Mouse (Mus musculus): ENCODE data around the gene Stox2. TPM values are rescaled to one million over a fixed set of nuclear protein-coding genes. Genes with fewer than 3 reads are reported as not detected.
"Not testable (repeated sequence)": the region's sequence is repeated elsewhere in the genome, so short reads cannot be mapped to it uniquely, and the experiment has no call there.

Gene Stox2
- polyA plus RNA-seq (2016; fragmentation: Nextera tagmentation; extraction: Ambion mirVana): 20.0 and 25.1 TPM in 2 replicates

DNA sequence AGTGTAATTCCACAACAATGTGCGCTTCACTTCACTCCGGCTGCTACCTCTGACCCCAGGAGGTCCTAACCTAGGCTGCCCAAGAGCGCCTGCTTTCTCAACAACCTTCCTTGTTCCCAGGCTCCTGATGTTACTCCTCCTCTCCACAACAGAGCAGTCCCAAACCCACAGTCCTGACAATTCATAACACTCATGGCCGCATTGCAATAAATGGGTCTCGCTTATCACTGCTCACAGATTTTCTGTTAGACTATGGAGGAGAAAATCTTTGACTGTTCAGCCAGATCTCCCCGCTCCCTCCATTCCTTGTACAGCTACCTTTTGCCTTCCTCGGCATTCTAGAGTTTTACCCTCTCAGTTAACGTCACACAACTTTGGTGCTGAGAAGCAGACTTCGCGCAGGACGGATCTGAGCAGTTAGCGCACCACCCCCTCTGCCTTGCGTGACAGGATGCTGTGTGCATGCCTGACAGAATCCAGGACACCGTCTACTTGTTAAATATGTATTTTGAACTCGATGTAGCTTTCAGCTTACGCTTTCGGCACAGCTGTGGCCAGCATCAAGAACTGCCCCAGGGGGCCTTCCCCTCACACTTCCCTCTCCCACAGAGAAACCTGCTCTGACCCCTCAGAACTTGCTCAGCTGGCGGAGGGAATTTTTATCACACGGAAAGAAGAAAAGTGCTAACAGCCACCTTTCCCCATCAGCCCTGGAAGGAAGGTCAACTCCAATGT is at the start of gene Stox2:
Gene Stox2, minus strand, starts transcription at position 51 of the 735 bp plus-strand sequence.
- DNase-seq (ENCODE audit: extremely low spot score, low spot score): no peak
- Histone ChIP-seq H3K4me3 (no peak within 1 kb of the TSS), H3K27ac (no peak within 1 kb of the TSS), H3K27me3 (ENCODE audit: poor library complexity, severe bottlenecking) (no peaks in the 10 kb centered on the region), H3K9me3 (peaks cover 3% of the 10 kb centered on the region), H3K4me1 (no peaks in the 10 kb centered on the region), H3K36me3 (replicated peaks) (no peaks in the 10 kb centered on the region)
- WGBS: 89% methylated on average over 19 of the region's 19 CpGs

DNA sequence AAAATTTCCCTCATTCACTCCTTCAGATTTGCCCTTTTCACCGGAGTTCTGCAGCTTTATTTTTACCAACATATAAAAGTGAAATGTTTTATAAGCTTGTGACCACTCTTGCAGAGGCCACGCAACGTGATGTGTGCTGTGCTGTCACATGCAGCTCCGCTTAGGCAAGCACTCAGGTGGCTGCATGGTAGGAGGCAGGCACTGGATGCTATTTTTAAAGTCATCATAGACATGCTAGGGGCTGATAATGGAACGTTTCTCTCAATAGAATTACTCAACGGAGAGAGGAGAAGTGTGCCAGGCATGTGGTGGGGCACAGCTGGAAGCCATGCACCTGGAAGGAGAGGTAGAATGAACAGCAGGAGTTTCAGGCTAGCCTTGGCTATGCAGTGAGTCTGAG is 49.3 kb upstream of the Stox2 start:
- DNase-seq (ENCODE audit: extremely low spot score, low spot score): no peak
- WGBS: 93% methylated on average over 6 of the region's 6 CpGs
- H3K36me3 ChIP-seq (replicated peaks): peaks cover 95% of the 10 kb centered on the region
- no peaks in the 10 kb centered on the region for H3K27me3 ChIP-seq (ENCODE audit: poor library complexity, severe bottlenecking)
- H3K4me1 ChIP-seq: no peaks in the 10 kb centered on the region
- no peaks in the 10 kb centered on the region for H3K9me3 ChIP-seq
- H3K27ac ChIP-seq: no peak overlapping the region
- H3K4me3 ChIP-seq: no peak overlapping the region

DNA sequence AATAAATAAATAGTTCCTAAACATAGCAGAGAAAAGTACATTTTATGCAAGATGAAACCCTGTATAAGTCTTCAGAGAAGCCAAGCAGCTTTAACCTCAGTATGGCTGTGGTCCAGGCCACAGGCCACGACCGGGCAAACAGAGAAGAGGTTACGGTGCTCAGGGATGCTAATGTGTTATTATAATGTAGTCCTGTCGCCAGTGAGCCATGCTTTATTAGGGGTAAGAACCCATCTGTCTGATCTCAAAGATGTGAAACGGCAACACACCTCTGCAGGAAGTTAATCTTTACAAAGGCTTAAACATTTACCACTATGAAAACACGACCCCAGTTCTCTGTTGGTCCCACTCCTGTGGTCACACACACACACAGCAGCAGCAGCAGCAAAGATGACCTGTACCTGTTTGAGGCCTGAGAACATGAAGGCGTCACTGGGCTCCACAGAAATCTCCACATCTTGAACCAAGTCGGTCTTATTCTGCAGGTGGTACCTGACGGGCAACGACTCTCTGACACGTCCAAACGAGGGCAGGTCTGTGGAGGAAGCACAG is 48.5 kb upstream of the Stox2 start:
- Histone ChIP-seq H3K27me3 (ENCODE audit: poor library complexity, severe bottlenecking) (no peaks in the 10 kb centered on the region), H3K4me1 (peaks cover under 1% of the 10 kb centered on the region; the same call in 1 of the 2 replicates), H3K9me3 (no peaks in the 10 kb centered on the region), H3K27ac (no peak overlapping the region), H3K4me3 (no peak overlapping the region), H3K36me3 (replicated peaks) (peaks cover 93% of the 10 kb centered on the region)
- WGBS: 91% methylated on average over 12 of the region's 12 CpGs
- no peak for DNase-seq (ENCODE audit: extremely low spot score, low spot score)

DNA sequence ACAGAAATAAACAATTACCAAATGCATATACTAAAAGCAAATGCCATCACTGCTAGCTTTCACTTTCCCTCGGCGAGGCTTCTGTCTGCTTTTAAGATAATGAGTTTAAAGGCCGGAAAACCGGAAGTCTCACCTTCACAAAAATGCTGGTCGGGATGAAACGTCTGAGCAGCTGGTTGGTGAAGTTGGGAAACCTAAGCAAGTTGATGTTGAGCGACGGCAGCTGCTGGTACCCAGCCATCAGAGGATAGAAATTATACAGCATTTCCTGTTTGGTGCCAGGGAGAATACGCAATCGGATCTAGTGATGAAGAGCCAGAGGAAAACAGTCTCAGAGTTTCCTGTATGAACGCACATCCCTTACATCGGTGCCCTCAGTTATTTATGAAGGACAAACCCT is 46.9 kb upstream of the Stox2 start:
- Histone ChIP-seq H3K27ac (no peak overlapping the region), H3K9me3 (no peaks in the 10 kb centered on the region), H3K36me3 (replicated peaks) (peaks cover 85% of the 10 kb centered on the region), H3K27me3 (ENCODE audit: poor library complexity, severe bottlenecking) (no peaks in the 10 kb centered on the region), H3K4me1 (peaks cover 16% of the 10 kb centered on the region), H3K4me3 (no peak overlapping the region)
- WGBS: 92% methylated on average over 12 of the region's 12 CpGs
- no peak for DNase-seq (ENCODE audit: extremely low spot score, low spot score)

DNA sequence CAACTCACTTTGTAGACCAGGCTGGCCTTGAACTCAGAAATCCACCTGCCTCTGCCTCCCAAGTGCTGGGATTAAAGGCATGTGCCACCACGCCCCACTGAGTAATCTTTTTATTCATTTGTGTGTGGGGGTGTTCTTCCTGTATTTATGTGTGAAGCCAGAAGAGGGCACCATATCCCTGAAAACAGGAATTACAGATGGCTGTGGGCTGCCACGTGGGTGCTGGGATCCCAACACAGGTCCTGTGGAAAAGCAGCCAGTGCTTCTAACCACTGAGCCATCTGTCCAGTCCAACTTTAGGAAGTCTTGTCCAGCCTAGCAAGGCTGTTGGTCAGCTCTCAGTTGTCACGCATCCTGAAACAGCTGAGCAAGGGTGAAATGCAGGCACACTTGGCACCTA is 41.1 kb upstream of the Stox2 start:
- Histone ChIP-seq H3K4me3 (no peak overlapping the region), H3K36me3 (replicated peaks) (peaks cover 48% of the 10 kb centered on the region), H3K9me3 (peaks cover 9% of the 10 kb centered on the region), H3K4me1 (peaks cover 24% of the 10 kb centered on the region), H3K27me3 (ENCODE audit: poor library complexity, severe bottlenecking) (no peaks in the 10 kb centered on the region), H3K27ac (no peak overlapping the region)
- WGBS: 91% methylated on average over 3 of the region's 3 CpGs
- no peak for DNase-seq (ENCODE audit: extremely low spot score, low spot score)

DNA sequence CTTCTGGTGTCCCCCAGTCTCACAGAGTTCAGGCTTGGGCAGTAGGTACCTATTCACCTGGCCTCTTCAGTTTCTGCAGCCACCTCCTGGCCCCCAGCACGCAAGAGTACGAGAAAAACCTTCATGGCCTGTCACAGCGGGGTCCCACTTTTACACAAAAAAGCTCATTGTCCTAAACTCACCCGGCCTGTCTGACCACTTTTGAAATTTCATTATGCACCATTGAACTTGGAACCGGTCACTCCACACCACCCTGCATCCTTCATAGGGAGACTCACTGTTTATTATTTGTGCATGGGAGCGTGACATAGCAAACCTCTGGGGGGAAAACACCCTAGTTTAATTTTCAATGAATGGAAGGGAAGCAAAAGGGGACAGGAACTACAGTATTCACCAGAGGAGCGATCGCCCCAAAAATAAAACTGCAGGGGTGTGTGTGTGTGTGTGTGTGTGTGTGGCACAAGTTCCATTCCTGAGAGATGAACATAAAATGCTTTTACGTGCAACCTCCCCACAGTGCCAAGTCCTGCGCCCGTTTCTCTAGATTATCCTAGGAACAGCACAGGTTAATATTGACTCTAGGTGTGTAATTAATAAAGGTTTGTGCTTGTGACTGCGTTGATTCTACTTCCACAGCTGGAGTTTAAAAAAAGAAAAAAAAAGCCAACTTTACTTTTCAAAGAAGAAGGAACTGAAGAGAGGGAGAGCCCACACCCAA is 36.4 kb upstream of the Stox2 start:
- WGBS: 67% methylated on average over 12 of the region's 12 CpGs
- H3K36me3 ChIP-seq (replicated peaks): peaks cover 11% of the 10 kb centered on the region
- no peak for DNase-seq (ENCODE audit: extremely low spot score, low spot score)
- peak overlapping the region; percentile 51 for H3K27ac ChIP-seq
- peaks cover 11% of the 10 kb centered on the region for H3K9me3 ChIP-seq
- no peak overlapping the region for H3K4me3 ChIP-seq
- H3K27me3 ChIP-seq (ENCODE audit: poor library complexity, severe bottlenecking): no peaks in the 10 kb centered on the region
- H3K4me1 ChIP-seq: peaks cover 17% of the 10 kb centered on the region

DNA sequence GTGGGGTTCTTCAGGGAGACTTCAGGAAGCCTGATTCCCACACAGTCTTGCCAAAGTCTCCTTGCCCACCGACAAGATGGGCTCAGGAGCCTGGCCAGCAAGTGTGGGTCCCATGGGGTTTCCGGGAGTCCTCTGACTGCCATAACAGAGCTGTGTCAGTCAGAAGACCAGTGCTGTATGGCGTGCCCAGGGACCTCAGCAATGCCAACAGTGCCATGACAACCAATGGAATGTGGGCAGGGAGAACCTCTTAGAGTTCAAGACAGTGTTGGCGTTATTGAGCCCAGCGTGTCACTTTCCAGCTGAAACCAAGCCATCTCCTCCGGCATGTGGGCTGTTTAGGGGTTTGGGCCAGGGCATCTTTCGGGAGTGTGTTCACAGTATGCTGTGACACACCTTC is 33.9 kb upstream of the Stox2 start:
- WGBS: 92% methylated on average over 7 of the region's 7 CpGs
- Histone ChIP-seq H3K36me3 (replicated peaks) (no peaks in the 10 kb centered on the region), H3K27me3 (ENCODE audit: poor library complexity, severe bottlenecking) (no peaks in the 10 kb centered on the region), H3K9me3 (peaks cover 7% of the 10 kb centered on the region; the same call in 1 of the 2 replicates), H3K4me3 (no peak overlapping the region), H3K4me1 (peaks cover 17% of the 10 kb centered on the region), H3K27ac (no peak overlapping the region)
- no peak for DNase-seq (ENCODE audit: extremely low spot score, low spot score)

DNA sequence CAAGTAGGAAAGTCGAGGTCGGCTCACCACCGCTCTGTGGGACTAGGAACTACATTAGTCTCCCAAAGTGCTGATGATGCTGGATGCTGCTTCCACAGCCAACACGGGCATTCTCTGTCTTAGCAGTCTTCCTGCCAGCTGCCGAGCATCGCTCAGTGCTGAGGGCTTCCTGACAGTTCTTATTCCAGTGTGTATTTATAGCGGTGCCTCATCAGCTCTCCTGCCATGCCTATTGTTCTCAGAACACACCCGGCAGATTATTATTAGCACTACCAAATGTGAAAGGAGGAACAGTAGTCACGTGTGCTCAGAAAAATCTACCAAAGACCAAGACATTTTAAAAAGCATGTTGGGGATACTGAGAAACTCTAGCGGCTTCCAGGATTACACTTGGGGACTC is 15.5 kb upstream of the Stox2 start:
- H3K9me3 ChIP-seq: peaks cover 14% of the 10 kb centered on the region
- no peak overlapping the region for H3K27ac ChIP-seq
- H3K27me3 ChIP-seq (ENCODE audit: poor library complexity, severe bottlenecking): no peaks in the 10 kb centered on the region
- no peaks in the 10 kb centered on the region for H3K36me3 ChIP-seq (replicated peaks)
- no peak for DNase-seq (ENCODE audit: extremely low spot score, low spot score)
- no peak overlapping the region for H3K4me3 ChIP-seq
- H3K4me1 ChIP-seq: no peaks in the 10 kb centered on the region
- WGBS: 93% methylated on average over 10 of the region's 10 CpGs

DNA sequence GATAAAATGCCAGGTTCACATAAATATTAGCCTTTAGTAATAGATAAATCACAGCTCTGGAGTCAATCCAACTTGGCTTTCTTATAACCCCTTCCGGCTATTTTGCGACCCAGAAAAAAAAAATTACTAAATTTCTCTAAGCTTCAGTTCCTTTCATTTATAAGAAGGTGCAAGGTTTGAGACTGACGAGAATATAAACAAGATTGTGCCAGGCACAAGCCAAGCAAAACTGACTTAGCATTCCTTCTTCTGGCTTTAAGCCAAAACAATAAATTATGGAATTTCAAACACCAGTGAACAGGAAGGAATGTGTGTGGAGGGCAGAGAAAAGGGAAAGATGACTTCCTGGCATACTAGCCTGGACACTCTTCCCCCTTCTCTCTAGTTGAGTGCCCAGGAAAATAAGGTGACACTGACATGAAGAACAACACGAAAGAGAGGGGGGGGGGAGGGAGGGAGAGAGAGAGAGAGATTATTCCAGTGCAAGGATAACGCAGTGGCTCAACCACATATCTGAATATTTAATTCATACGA is 13.1 kb upstream of the Stox2 start:
- Histone ChIP-seq H3K36me3 (replicated peaks) (no peaks in the 10 kb centered on the region), H3K4me3 (no peak overlapping the region), H3K4me1 (no peaks in the 10 kb centered on the region), H3K27ac (no peak overlapping the region), H3K27me3 (ENCODE audit: poor library complexity, severe bottlenecking) (no peaks in the 10 kb centered on the region), H3K9me3 (peaks cover 10% of the 10 kb centered on the region)
- DNase-seq (ENCODE audit: extremely low spot score, low spot score): no peak
- WGBS: 89% methylated on average over 6 of the region's 6 CpGs

DNA sequence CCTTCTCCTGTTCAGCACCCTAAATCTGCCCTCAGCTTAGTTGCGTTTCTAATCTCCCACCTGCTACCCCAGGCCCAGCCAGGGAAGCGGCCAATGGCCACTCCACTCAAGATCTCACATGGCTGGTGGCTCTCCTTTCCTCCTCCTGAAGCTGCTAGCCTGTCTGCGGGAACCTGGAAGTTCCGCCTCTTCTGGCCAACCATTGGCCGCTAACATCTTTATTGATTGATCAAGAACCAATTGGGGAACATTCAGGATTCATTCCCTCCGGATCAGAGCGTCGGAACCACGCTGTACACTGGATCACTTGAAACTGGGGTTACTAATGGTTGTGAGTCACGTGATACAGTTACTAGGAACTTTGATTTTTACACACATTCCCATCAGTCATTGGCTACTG is 12.4 kb upstream of the Stox2 start:
- Histone ChIP-seq H3K36me3 (replicated peaks) (no peaks in the 10 kb centered on the region), H3K27me3 (ENCODE audit: poor library complexity, severe bottlenecking) (no peaks in the 10 kb centered on the region), H3K4me3 (no peak overlapping the region), H3K4me1 (no peaks in the 10 kb centered on the region), H3K9me3 (peaks cover 10% of the 10 kb centered on the region), H3K27ac (no peak overlapping the region)
- DNase-seq (ENCODE audit: extremely low spot score, low spot score): no peak
- 95% methylated on average over 10 of the region's 10 CpGs for WGBS

DNA sequence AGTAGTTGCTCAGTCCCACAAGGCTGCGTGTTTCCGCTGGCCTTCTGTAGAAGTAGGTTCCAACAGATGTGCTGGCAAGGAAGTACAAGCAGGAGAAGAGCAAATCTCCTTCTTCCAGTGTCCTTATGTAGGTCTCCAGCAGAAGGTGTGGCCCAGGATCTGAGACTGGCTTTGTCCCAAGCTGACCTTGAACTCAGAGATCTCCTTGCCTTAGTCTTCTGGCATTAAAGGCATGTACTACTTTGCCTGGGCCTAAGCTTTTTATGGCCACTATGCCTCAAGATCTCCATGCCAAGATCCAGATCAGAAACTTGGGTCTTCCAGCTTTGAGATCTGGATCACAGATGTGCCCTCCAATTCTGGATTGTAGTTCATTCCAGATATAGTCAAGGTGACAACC is 3.0 kb upstream of the Stox2 start:
- not testable (repeated sequence) for H3K27me3 ChIP-seq (ENCODE audit: poor library complexity, severe bottlenecking); H3K4me3 ChIP-seq; H3K36me3 ChIP-seq (replicated peaks); H3K4me1 ChIP-seq; H3K9me3 ChIP-seq; DNase-seq (ENCODE audit: extremely low spot score, low spot score); H3K27ac ChIP-seq
- WGBS: 96% methylated on average over 2 of the region's 2 CpGs

DNA sequence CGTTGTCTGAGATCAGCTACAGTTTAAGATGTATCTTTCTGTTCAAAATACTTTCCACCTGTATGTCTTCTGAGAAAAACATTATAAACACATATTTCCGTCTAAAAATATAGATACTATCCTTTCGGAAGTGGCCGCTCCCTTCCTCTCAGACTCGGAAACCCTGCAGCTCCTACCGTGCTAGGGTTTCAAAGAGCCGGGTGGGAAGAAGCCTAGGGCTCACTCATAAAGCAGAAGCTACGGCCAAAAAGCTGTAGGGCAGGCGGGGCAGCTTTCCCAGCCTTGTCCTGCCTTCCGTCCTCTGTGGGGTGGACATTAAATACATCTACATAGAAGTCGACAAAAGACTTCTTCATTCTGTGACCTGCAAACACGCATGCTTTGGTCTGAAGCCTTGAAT is 6.9 kb downstream of the Stox2 start:
- Histone ChIP-seq H3K4me3 (no peak overlapping the region), H3K27me3 (ENCODE audit: poor library complexity, severe bottlenecking) (no peaks in the 10 kb centered on the region), H3K27ac (no peak overlapping the region), H3K36me3 (replicated peaks) (no peaks in the 10 kb centered on the region), H3K9me3 (no peaks in the 10 kb centered on the region), H3K4me1 (peaks cover 8% of the 10 kb centered on the region)
- DNase-seq (ENCODE audit: extremely low spot score, low spot score): no peak
- 66% methylated on average over 12 of the region's 12 CpGs for WGBS

DNA sequence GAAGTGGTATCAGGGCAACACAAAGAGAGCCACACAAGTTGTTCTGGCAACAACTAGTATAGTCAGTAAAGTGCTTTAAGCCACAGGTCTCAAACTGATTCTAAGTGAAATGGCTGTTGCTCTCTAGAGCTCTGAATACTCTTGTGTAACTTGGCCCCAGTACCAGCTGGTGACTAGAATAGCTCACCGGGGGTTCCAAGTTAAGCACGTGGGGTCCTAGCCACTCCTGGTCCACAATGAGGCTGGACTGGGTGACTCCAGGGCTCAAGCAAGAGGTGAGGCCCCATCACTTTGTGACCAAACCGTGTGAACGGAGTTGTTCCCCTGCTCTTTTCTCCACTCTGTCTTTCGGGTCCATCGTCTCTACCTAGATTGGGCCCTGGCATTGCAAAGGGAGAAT is 8.2 kb downstream of the Stox2 start:
- no peak for DNase-seq (ENCODE audit: extremely low spot score, low spot score)
- 77% methylated on average over 6 of the region's 6 CpGs for WGBS
- Histone ChIP-seq H3K27me3 (ENCODE audit: poor library complexity, severe bottlenecking) (no peaks in the 10 kb centered on the region), H3K27ac (no peak overlapping the region), H3K9me3 (no peaks in the 10 kb centered on the region), H3K4me3 (no peak overlapping the region), H3K36me3 (replicated peaks) (no peaks in the 10 kb centered on the region), H3K4me1 (peaks cover 8% of the 10 kb centered on the region)

All from forebrain, embryonic 10.5 days (tissue).